Mouse (Mus musculus) limb, embryonic 10.5 days (tissue): ENCODE results near the gene Slc4a3. TPM values are rescaled to one million over a fixed set of nuclear protein-coding genes. Genes with fewer than 3 reads are reported as not detected.
A peak's percentile ranks its signal among the peaks of the same experiment; 100 is the strongest.

Source experiments
- DNase-seq: peaks from one replicate; pipeline ENCODE4 v3.0.0-alpha.2; 2017; ENCODE audit warnings: low spot score
- H3K27ac ChIP-seq: fragments of 300-500 bp; sonication (generic); 2 replicates; pipeline ENCODE4 v1.5.1; 2016; ENCODE audit warnings: mild to moderate bottlenecking
- H3K27me3 ChIP-seq: fragments of 300-500 bp; sonication (generic); 2 replicates; pipeline ENCODE4 v1.6.1; 2016; ENCODE audit warnings: low read depth, mild to moderate bottlenecking; ENCODE audit not compliant: poor library complexity, severe bottlenecking
- H3K36me3 ChIP-seq: fragments of 300-500 bp; sonication (generic); 2 replicates; pipeline ENCODE4 v1.6.1; 2016; ENCODE audit warnings: mild to moderate bottlenecking, moderate library complexity
- H3K4me1 ChIP-seq: fragments of 300-500 bp; sonication (generic); 2 replicates; pipeline ENCODE4 v1.6.1; 2016
- H3K4me3 ChIP-seq: fragments of 300-500 bp; sonication (generic); 2 replicates; pipeline ENCODE4 v1.5.1; 2016; ENCODE audit warnings: mild to moderate bottlenecking, moderate library complexity
- H3K9me3 ChIP-seq: fragments of 300-500 bp; sonication (generic); replicated peaks from 2 replicates; pipeline ENCODE4 v1.6.1; 2016; ENCODE audit warnings: mild to moderate bottlenecking
- WGBS: fragments of 180-500 bp; shearing (Covaris S2); methylation state at CpG from one replicate; pipeline ENCODE4 v1.1.7; 2016; 5-methylcytosine and 5-hydroxymethylcytosine counted together
- polyA plus RNA-seq: library from polyadenylated mRNA; unstranded; fragments of >200 nt; fragmentation: Nextera tagmentation; extraction: Ambion mirVana; gene quantifications from 2 replicates; pipeline ENCODE4 v1.2.1, GENCODE M21; 2016

The Slc4a3 gene
- polyA plus RNA-seq, 1 experiment from 2014 or later, result 18.9 TPM

DNA sequence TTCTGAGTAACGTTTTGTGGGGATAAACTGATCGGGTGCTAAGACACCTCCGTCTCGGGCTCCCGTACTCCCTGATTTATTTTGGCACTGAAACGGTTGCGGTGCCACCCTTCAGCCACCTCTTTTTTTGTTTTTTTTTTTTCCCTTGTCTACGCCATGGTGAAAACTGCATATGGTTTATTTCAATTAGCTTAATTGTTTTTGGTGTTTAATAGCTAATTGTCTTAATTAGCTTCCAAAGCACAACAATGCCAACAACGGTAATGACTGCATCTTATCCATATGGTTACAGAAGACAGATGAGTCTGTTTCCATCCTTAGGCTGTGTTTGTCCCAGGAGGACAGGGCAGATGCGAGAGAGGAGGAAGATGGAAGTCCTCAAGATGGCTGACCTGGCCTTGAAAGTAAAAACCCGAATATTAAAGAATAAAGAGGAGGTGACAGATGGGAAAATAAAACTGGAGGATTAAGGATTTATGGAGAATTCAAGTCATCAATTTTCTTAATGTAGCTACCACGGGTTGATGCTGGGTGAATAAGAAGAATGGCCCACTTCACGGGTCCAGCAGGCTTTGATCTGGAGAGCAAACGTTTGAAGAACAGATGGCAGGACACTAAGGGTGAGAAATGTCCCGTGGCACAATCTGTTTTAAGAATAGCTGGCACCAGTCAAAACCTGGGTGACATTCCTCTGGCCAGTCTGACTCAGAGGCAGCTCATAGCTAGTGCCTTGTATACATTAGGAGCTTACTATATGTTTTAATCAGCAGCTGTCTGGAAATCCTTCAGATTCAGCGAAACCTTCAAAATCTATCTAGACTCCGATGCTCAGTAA lies 28.6 kb downstream of the Slc4a3 start:
- Histone ChIP-seq H3K36me3 (no peaks in the 10 kb centered on the region), H3K9me3 (no peaks in the 10 kb centered on the region), H3K4me1 (no peaks in the 10 kb centered on the region), H3K27ac (no peak overlapping the region), H3K27me3 (no peaks in the 10 kb centered on the region), H3K4me3 (no peak overlapping the region)
- DNase-seq, result no peak
- WGBS, result 72% methylated on average over 17 of the region's 17 CpGs

DNA sequence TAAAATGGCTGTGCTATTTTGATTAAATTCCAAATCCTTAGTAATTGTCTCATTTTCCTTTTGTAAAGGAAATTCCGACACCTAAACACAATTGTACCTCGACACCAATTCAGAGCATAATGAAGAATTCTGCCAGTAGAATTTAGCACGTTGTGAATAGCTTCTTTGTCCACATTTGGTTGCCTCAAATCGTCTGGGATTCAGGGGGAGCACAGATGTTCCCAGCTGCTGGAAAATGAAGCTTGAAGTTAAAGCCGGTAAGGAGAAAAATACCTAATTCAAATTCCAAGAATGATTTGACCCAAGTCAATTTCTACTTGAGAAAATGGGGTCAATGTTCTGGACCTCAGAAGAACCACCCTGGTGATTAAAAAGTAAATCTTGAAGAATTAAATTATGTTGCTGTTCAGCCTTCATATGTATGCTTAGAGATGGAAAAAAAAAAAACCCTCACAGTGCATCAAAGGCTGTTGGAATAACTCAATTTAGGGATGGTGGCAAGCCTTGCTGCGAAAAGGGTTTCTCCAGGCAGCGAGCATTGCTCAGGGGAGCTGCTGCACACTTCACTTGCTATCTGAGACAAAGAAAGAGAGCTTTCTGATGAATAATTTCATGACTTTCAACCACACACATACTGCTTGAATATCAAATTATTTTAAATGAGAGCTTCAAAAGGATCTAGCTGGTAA lies 36.0 kb downstream of the Slc4a3 start:
- peaks cover 11% of the 10 kb centered on the region for H3K4me1 ChIP-seq
- WGBS, result 69% methylated on average over 7 of the region's 7 CpGs
- H3K4me3 ChIP-seq, result no peak overlapping the region
- H3K36me3 ChIP-seq, result no peaks in the 10 kb centered on the region
- H3K27me3 ChIP-seq, result no peaks in the 10 kb centered on the region
- no peaks in the 10 kb centered on the region for H3K9me3 ChIP-seq
- DNase-seq, result no peak
- H3K27ac ChIP-seq, result peak overlapping the region; percentile 68; the same call in 1 of the 2 replicates

DNA sequence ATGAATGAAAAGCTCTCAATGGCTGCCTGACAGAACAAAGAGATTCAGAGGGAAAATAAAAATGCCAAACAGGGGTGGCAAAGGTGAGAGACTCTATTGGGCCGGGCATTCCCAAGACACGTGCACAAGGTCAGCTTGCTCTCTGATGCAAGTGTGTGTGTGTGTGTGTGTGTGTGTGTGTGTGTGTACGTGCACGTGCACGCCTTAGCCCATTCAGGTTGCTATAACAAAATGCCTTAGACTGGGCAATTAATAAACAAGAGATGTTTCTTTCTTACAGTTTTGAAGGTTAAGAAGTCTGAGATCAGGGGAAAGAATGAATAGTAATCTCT lies 36.5 kb downstream of the Slc4a3 start:
- WGBS, result 77% methylated on average over 5 of the region's 5 CpGs
- no peak for DNase-seq
- peak overlapping the region; percentile 58; the same call in 1 of the 2 replicates for H3K27ac ChIP-seq

DNA sequence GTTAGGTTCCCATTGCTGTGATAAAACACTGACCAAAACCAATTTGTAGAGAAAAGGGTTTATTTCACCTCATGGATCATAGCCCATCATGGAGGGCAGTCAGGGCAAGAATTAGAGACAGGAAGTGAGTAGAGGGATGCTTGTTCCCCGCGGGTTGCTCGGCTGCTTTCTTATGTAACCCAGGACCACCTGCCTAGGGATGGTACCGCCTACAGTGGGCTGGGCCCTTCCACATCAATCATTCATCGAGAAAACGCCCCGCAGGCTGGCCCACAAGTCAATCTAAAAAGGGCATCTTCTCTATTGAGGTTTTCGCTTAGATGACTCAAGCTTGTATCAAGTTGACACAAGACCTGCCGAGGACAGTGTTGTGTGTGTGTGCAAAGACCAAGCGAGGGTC lies 37.0 kb downstream of the Slc4a3 start:
- H3K4me1 ChIP-seq, result peaks cover 11% of the 10 kb centered on the region
- H3K27me3 ChIP-seq, result 0 out of 2 replicates have a peak, but pooled peaks cover under 1% of the 10 kb centered on the region
- DNase-seq, result no peak
- 74% methylated on average over 10 of the region's 10 CpGs for WGBS
- H3K27ac ChIP-seq, result peak overlapping the region; percentile 58; the same call in 1 of the 2 replicates
- H3K4me3 ChIP-seq, result no peak overlapping the region
- H3K9me3 ChIP-seq, result no peaks in the 10 kb centered on the region
- no peaks in the 10 kb centered on the region for H3K36me3 ChIP-seq

More for the DNA sequence above, 36.5 kb downstream of the Slc4a3 start:
- Histone ChIP-seq H3K4me3 (no peak overlapping the region), H3K4me1 (peaks cover 11% of the 10 kb centered on the region), H3K36me3 (no peaks in the 10 kb centered on the region), H3K9me3 (no peaks in the 10 kb centered on the region), H3K27me3 (no peaks in the 10 kb centered on the region)

DNA sequence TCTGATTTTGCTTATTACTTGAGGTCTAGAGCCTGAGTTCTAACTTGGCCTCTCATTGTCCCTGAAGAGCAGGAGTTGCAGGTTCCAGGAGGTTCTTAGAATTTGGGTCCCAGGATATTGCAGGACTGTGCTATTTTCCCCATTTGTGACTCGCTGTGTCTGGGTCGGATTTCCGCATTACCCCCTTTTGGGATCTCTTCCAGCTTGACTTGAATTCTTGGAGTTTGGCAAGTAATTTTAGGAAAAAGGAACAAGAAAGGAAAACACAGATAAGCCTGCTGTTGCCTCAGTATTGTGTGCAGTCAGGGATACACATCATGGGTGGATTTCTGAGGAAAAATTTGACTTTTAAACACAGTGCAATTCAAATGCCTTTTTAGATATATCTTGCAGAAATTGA lies 40.7 kb downstream of the Slc4a3 start:
- Histone ChIP-seq H3K27ac (no peak overlapping the region), H3K4me1 (peaks cover 15% of the 10 kb centered on the region), H3K4me3 (no peak overlapping the region), H3K27me3 (0 out of 2 replicates have a peak, but pooled peaks cover 6% of the 10 kb centered on the region), H3K36me3 (no peaks in the 10 kb centered on the region), H3K9me3 (no peaks in the 10 kb centered on the region)
- 90% methylated on average over 3 of the region's 3 CpGs for WGBS
- DNase-seq, result no peak

DNA sequence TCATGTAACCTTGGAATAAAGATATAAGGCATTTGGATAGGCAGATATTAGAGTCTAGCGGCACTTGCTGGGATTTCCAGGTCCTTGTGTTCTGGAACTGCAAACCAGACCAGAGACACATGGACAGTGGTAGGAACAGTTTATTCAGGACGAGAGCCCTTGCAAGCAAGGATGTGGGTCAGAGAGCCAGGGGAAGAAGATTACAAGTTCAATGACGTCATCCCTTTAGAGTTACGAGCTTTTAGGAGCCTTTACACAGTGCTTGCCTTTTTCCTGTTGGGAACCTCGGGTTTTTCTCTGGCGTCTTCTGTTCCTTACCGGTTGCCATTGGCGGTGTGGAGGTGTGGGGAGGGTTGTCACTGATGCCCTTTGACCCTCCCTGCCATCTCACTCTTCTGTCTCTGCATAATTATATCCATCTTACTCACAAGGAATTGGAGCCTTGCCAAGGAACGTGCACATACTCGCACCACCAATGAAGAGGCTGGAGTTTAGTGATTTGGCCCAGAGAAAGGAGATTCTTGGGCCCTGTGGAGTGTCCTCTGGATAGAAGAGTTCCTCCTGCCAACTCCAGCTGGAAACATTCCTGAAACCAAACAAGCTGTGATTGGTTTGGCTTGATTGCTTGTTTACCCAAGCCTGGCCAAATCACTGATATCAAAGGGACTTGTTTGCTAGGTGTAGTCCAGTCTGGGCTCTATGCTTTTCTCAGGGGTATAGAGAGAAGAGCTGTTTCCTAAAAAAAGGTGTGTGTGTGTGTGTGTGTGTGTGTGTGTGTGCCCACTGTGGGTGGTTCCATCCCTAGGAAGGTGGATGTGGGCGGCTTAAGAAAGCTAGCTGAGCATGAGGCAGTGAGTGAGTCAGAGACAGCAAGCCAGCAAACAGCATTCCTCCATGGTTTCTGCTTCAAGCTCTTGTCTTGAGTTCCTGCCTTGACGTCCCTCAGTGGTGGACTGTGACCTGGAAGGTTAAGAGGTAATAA lies 42.0 kb downstream of the Slc4a3 start:
- no peaks in the 10 kb centered on the region for H3K9me3 ChIP-seq
- H3K4me3 ChIP-seq, result no peak overlapping the region
- H3K4me1 ChIP-seq, result peaks cover 15% of the 10 kb centered on the region
- WGBS, result 78% methylated on average over 12 of the region's 12 CpGs
- 0 out of 2 replicates have a peak, but pooled peaks cover 6% of the 10 kb centered on the region for H3K27me3 ChIP-seq
- H3K27ac ChIP-seq, result no peak overlapping the region
- DNase-seq, result no peak
- no peaks in the 10 kb centered on the region for H3K36me3 ChIP-seq

DNA sequence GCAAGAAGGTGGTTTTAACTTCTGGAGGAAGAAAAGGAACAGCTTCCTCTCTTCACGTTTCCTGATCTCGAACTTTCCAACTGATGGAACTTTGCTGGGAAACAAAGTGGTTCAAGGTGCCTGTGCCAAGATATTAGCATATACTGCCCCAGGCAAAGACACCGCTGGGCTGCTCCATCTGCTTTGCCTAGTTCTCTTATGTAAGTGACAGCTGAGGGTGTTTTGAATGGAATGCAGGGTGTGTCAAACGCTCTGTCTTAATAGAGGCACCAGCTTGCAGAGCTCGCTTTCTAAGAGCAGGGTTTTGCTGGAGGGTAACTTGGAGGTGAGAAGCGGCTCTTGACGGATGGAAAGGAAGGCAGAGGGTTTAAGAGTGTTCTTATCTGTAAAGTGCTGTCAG lies 42.8 kb downstream of the Slc4a3 start:
- WGBS, result 25% methylated on average over 7 of the region's 7 CpGs
- H3K4me1 ChIP-seq, result peaks cover 15% of the 10 kb centered on the region
- no peaks in the 10 kb centered on the region for H3K36me3 ChIP-seq
- no peak for DNase-seq
- no peak overlapping the region for H3K4me3 ChIP-seq
- 0 out of 2 replicates have a peak, but pooled peaks cover 6% of the 10 kb centered on the region for H3K27me3 ChIP-seq
- no peaks in the 10 kb centered on the region for H3K9me3 ChIP-seq
- H3K27ac ChIP-seq, result no peak overlapping the region

DNA sequence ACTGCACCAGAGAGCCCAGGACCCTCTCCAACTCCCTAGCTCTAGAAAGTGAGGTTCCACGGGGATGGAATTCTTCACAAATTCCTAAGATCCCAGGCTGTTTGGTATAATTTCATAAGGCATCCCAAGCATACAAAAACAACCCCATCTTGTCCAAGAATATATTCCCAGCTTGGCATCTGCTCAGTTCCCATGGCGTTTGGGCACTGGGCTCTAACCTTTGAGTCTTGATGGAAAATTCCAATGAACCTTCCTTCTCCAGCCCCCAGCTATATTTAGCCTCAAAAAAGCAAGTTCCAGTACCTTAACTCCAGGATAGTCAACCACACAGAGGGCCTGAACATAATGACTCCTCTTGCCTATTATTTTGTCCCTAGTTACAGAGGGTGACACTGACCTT lies 43.9 kb downstream of the Slc4a3 start:
- WGBS, result 89% methylated on average over 2 of the region's 2 CpGs
- H3K9me3 ChIP-seq, result no peaks in the 10 kb centered on the region
- no peak overlapping the region for H3K4me3 ChIP-seq
- H3K36me3 ChIP-seq, result no peaks in the 10 kb centered on the region
- 0 out of 2 replicates have a peak, but pooled peaks cover 6% of the 10 kb centered on the region for H3K27me3 ChIP-seq
- H3K4me1 ChIP-seq, result peaks cover 15% of the 10 kb centered on the region
- no peak overlapping the region for H3K27ac ChIP-seq
- no peak for DNase-seq

DNA sequence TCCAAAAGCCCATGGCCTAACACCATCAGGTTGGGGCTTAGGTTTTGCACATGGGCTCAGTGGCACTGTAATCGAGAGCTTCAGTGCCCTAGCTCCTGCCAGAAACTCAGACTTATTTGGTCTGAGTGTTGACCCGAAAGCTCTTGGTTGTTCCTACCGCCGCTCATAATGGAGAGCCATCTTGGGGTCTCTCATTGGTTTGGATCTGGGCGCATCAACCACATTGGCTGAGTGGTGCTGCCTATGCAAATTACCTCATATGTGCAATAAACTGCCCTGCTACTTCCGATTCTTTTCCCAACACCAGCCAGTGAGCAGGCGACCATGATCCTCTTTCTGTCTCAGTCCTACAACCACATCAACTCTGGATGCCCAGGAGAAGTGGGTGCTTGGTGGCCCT lies 47.9 kb downstream of the Slc4a3 start:
- H3K4me3 ChIP-seq, result no peak overlapping the region
- no peaks in the 10 kb centered on the region for H3K36me3 ChIP-seq
- H3K4me1 ChIP-seq, result peaks cover 5% of the 10 kb centered on the region
- WGBS, result 93% methylated on average over 7 of the region's 7 CpGs
- no peak for DNase-seq
- no peaks in the 10 kb centered on the region for H3K9me3 ChIP-seq
- H3K27me3 ChIP-seq, result peaks cover 9% of the 10 kb centered on the region; the same call in 1 of the 2 replicates
- no peak overlapping the region for H3K27ac ChIP-seq

DNA sequence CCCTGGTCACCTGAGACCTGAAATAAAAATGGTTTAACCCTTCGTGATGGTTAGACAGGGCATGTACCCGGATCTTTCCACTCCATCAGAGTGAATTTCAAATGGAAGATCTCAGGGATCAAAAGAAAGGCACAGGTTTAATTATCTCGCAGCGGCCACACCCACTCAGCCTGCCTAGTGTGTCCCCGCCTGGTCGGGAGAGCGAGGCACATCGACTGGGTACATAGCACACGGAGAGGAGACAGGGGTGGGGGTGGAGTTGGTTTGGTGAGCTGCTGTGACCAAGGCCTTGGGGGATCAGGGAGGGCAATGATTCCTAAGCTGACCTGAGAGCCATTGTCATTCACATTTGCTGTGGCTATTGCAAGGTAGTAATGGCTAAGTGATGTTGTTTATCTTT lies 48.8 kb downstream of the Slc4a3 start:
- WGBS, result 43% methylated on average over 9 of the region's 9 CpGs
- no peak overlapping the region for H3K27ac ChIP-seq
- no peaks in the 10 kb centered on the region for H3K36me3 ChIP-seq
- no peak for DNase-seq
- H3K4me3 ChIP-seq, result no peak overlapping the region
- no peaks in the 10 kb centered on the region for H3K4me1 ChIP-seq
- peaks cover 16% of the 10 kb centered on the region; the same call in 1 of the 2 replicates for H3K27me3 ChIP-seq
- H3K9me3 ChIP-seq, result no peaks in the 10 kb centered on the region

DNA sequence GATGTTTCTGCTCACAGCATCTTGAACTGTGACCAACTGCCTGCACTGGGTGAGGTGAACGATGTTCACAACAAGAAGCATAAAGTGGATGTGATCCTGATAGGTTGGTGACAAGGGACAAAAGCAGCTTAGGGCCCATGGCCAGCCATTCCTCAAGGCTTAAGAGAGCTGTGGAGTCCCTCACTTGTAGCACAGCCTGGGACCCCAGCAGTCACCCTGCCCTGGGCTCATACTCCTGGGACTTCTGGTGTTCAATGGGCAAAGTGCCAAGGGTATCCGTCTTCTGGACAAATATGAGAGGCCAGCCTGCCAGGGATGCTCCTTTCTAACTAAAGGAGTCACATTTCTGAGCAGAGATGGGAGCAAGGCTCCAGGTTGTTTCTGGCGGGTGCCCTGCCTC lies 49.9 kb downstream of the Slc4a3 start:
- 88% methylated on average over 3 of the region's 3 CpGs for WGBS
- no peak overlapping the region for H3K4me3 ChIP-seq
- DNase-seq, result no peak
- no peak overlapping the region for H3K27ac ChIP-seq
- H3K27me3 ChIP-seq, result peaks cover 25% of the 10 kb centered on the region
- H3K36me3 ChIP-seq, result no peaks in the 10 kb centered on the region
- H3K4me1 ChIP-seq, result no peaks in the 10 kb centered on the region
- no peaks in the 10 kb centered on the region for H3K9me3 ChIP-seq

DNA sequence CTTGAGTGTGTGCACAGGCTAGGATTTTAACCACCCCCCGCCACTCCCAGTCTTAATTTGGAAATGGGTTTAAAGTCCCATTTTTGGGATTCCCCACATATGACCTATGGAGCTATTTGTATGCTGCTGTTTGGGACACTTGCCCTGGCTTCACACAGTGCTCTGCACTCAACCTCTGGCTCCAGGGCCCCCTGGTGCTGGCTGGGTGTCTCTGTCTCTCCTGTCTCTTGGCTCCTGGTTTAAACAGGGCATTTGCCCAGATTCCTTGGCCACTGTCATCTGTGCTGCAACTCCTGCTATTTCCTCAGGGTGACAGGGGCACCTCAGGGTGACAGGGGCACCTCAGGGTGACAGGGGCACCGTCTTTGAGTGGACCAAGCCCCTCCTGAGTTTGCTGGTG lies 50.8 kb downstream of the Slc4a3 start:
- Histone ChIP-seq H3K36me3 (no peaks in the 10 kb centered on the region), H3K4me1 (no peaks in the 10 kb centered on the region), H3K27me3 (peaks cover 35% of the 10 kb centered on the region), H3K4me3 (no peak overlapping the region), H3K27ac (no peak overlapping the region), H3K9me3 (no peaks in the 10 kb centered on the region)
- no peak for DNase-seq
- WGBS, result 92% methylated on average over 2 of the region's 2 CpGs
